In genomic region chr15:90561613-90562012, GRCm38 (mm10) we compare ENCODE assay signal across 10 mouse cellular contexts.
"Had no signal": no experiment of that assay in that cellular context is flagged by ENCODE, and none has a peak within 500 bp of the region (broad histone marks: within the 10 kb centered on the region; RNA-seq: fewer than 3 reads in every experiment).

No protein-coding gene starts in this region.

- H3K27me3 ChIP-seq: kidney, embryonic 15.5 days; limb, embryonic 13.5 days; midbrain, embryonic 13.5 days; neural tube, embryonic 13.5 days had no signal

- H3K36me3 ChIP-seq: kidney, embryonic 15.5 days; limb, embryonic 13.5 days; midbrain, embryonic 13.5 days; neural tube, embryonic 13.5 days had no signal

- H3K27ac ChIP-seq: kidney, embryonic 15.5 days; limb, embryonic 13.5 days; liver, embryonic 14.5 days; midbrain, embryonic 13.5 days; neural tube, embryonic 13.5 days had no signal

- H3K9me3 ChIP-seq: kidney, embryonic 15.5 days; limb, embryonic 13.5 days; midbrain, embryonic 13.5 days; neural tube, embryonic 13.5 days had no signal

- ATAC-seq: midbrain, embryonic 13.5 days had no signal

- DNase-seq: kidney, postnatal 14 days; left cerebral cortex, postnatal 4 days; lung, adult 18-20 months; thymus, adult 18-20 months; thymus, postnatal 14 days had no signal

- H3K9ac ChIP-seq: kidney, embryonic 15.5 days; limb, embryonic 13.5 days; liver, embryonic 14.5 days; midbrain, embryonic 13.5 days; neural tube, embryonic 13.5 days had no signal

- H3K4me3 ChIP-seq: kidney, embryonic 15.5 days; limb, embryonic 13.5 days; midbrain, embryonic 13.5 days; neural tube, embryonic 13.5 days had no signal

- H3K4me1 ChIP-seq: kidney, embryonic 15.5 days; neural tube, embryonic 13.5 days had no signal

- H3K4me2 ChIP-seq: kidney, embryonic 15.5 days; limb, embryonic 13.5 days; midbrain, embryonic 13.5 days; neural tube, embryonic 13.5 days had no signal
